Mouse (Mus musculus) gastrocnemius, postnatal 25 days (tissue): ENCODE measurements around the gene Msh3. TPM values are rescaled to one million over a fixed set of nuclear protein-coding genes. Genes with fewer than 3 reads are reported as not detected.
A peak's percentile ranks its signal among the peaks of the same experiment; 100 is the strongest.
"Not testable (repeated sequence)": the region's sequence is repeated elsewhere in the genome, so short reads cannot be mapped to it uniquely, and the experiment has no call there.

Source experiments
- DNase-seq: peaks from one replicate; pipeline ENCODE4 v3.0.0; 2022
- long read RNA-seq, 2 experiments: library from polyadenylated mRNA; stranded (forward); transcript quantifications; one replicate each; pipeline ENCODE4 v2.0.0; 2021
- total RNA-seq, 2 experiments: library from RNA; stranded (reverse); gene quantifications; 1 replicate in 1 of 2; 2 replicates in 1 of 2; pipeline ENCODE4 v1.2.3; 2021

Gene Msh3
- 10 to 100 TPM; 11.2 to 11.5 TPM for total RNA-seq
- long read RNA-seq, experiment 1, partial matches to known transcripts = 0 of 7 reads
- long read RNA-seq, experiment 1, other reads (novel, unspliced or antisense) = 2 of 7 reads
- long read RNA-seq, experiment 2, partial matches to known transcripts = 0 of 8 reads
- long read RNA-seq, experiment 2, other reads (novel, unspliced or antisense) = 3 of 8 reads

GRCm38 (mm10) chr13:92354456-92355271 is at the start of gene Msh3, which contains the start of gene Dhfr:
Gene Msh3, minus strand, starts transcription at chr13:92355003.
Gene Dhfr, plus strand, starts transcription at chr13:92354726.
- peak; percentile 95 for DNase-seq

DNA sequence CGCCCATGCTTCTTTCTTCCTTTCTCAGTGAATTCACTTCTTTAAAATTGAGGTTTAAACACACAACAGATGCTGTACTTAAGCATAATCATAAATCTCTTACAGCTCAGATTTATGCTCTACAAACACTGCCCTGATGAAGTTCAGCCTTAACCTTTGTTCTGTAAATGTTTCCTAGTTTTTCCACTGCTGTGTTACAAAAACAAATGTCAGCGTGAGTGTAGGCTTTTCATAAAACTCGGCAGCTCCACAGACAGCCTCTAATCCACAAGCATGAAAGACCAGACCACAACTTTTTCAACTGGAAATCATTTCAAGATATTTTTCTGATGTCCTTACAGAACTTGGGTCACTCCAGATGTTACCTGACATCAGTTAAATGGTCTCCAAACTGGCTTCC is 48.7 kb upstream of the Msh3 start:
- no peak for DNase-seq

DNA sequence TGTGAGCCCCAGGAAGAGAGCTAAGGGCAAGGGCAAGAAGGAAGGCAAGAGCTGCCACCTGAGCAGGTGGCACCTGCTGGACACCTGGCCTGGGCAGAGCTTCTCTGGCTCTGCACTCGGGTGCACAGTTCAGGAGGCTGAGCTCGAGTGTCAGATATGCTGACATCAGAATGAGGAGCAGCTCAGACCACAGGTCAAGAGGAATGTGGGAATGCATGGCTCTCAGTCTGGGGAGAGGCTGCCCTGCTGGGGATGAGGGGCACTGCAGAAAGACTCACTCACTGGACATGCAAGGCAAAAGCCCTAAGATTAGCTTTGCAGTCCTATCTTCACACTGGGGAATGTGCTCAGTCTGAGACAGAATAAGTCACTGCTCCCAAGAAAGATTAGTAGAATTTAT is 47.3 kb upstream of the Msh3 start:
- no peak for DNase-seq

GRCm38 (mm10) chr13:92398491-92399384 is 43.9 kb upstream of the Msh3 start:
- DNase-seq = no peak

GRCm38 (mm10) chr13:92393047-92393661 is 38.4 kb upstream of the Msh3 start:
- DNase-seq = no peak

DNA sequence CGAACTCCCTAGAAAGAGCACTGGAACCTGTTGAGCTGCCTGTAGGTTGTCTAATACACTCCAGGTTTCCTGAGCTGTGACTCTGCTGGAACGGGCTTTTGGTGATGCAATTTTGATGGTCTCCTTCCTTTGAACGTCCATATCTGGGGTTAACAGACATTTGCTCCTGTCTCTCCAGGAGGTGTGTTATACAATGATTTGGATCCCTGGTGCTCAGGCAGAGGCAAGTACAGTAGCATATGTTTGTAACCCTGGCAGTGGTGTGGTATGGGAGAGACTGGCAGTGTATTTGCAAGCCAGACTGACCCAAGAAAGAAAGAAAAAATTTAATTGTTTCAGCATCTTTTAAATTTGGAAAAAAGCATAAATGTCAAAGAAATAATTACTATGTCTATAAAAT is 32.6 kb upstream of the Msh3 start:
- DNase-seq = no peak

DNA sequence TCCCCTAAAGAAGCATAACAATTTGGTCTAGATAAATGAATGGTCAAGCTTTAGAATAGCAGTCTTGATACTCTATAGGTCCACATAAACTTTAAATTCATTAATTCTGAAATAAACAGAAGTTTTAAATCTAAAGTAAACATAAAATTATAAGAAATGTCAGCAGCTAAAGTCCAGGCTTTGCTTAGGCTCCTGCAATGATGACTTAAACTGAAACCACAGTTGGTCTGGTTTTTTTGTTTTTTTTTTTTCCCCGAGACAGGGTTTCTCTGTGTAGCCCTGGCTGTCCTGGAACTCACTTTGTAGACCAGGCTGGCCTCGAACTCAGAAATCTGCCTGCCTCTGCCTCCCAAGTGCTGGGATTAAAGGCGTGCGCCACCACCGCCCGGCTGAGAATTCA is 16.7 kb upstream of the Msh3 start:
- DNase-seq = not testable (repeated sequence)

DNA sequence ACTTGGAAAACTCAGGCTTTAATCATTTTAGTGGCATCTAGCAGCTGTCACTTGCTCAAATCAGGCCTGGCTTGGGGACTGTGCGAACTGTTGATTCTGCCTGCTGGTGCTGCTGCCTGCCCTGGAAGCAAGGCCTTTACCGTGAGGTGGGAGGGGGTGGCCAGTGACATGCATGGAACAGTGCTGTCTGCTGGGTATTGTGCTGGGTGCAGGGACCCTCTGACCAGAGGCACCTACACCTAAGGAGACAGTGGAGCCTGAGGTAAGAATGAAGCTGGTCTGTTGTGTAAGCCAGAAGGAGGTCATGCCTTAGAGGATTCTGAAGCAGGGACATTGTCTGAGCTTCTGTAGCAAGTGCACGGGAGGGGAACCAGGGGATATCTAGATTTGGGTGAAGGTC is 16.0 kb upstream of the Msh3 start:
- no peak for DNase-seq

DNA sequence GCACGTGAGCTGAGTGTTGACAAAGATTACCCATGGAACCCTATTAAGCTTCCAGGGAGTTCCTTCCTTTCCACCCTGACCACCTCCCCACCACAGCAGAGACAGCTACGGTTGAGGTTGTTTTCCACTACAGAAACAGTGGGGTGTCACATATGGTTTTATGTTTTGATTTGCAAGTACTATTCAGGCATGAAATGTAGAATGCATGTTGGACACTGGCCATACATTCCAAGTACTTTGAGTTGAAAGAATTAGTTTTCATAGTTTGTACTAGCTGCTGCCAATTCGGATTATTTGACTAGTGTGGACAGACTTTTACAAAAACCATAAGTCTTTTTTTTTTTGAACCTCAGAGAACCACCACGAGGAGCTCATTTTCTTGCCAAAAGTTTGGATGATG is 10.5 kb upstream of the Msh3 start:
- no peak for DNase-seq

DNA sequence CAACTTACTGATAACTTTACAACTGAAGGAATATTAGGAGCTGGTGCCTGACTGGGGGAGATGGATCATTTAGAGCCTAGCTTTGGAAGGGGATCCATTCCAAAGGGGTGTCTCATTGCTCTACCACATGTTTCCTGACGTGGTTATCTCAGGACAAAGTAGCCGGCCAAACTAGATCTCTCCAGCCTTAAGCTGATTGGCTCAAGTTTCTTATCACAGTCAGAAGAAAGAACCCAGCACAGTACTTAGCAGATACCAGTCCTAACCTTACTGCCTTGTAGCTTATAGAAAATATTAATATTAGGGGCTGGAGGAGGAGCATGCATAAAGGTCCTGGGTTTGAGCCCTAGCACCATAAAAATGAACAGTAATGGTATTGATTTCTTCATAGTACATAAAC is 6.8 kb upstream of the Msh3 start:
- DNase-seq = no peak

DNA sequence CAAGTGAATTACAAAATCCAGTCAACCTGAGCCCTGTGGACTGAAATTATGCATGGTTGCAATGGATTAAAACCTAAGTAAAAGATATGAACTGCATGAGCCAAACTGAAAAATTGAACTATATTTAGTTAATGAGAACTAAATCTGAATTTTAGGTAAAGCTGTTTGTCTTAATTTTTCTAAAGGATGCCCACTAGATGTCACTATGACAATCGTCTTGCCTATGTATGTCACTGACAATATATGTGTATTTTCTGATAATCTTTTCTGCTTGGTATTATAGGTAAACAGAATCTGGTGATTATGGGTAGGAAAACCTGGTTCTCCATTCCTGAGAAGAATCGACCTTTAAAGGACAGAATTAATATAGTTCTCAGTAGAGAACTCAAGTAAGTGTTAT is 2.8 kb upstream of the Msh3 start:
- no peak for DNase-seq

GRCm38 (mm10) chr13:92356376-92356775 is 1.6 kb upstream of the Msh3 start:
- DNase-seq = no peak

GRCm38 (mm10) chr13:92355272-92355643 is 455 bp upstream of the Msh3 start:
- DNase-seq = no peak

DNA sequence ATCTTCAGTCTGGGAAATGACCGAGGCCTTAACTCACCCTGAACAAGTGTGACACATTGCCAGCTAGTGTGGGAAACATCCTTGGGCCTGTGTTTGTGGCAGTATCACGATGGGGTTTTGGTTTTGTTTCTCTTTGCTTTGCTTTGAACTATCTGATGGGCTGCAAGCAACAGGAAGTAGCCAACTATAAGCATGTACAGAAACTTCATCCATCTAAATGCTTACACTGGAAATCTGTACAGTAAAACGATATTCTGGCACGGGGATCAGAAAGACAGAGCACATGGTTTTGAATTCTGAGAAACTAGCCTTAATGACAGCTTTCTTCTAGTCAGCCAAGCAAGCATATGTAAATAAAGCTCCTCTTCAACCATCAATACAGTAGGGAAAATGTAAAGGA is 847 bp downstream of the Msh3 start:
- DNase-seq = no peak

DNA sequence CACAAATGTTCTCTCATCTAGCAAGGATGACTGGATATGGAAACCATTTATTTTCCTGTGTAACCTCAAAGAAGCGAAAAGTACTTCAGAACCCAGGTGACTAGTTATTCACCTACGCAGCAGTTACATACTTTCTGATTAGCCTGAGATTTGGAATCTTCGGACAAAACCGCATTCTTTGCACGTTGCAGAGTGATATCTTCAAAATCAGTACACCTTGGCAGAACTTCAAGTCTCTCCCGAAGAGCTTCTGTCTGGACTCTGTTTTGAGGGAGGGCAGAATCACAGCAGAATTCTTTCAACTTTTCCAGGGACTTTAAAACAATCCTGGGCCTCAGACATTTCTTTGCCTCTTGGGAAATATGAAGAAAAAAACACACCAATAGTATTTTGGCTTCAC is 3.7 kb downstream of the Msh3 start:
- DNase-seq = no peak

DNA sequence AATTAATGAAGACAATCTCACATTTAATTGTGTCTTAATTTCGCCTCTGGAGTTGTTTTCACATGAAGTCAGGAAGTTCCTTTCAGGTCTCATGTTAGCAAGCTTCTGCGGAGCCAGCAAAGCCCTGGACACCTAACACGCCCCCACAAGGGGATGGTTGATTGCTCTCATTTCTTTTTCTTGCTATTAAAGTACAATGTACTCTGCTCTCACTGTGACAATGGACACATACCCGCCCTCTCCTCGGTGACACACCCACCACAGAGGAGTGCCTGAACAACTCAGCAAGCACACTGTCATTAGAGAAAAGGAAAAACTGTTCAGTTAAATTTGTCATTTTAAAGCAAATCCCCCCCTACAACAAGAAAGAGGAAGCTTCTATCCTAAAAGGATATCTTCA is 8.5 kb downstream of the Msh3 start:
- DNase-seq = no peak

DNA sequence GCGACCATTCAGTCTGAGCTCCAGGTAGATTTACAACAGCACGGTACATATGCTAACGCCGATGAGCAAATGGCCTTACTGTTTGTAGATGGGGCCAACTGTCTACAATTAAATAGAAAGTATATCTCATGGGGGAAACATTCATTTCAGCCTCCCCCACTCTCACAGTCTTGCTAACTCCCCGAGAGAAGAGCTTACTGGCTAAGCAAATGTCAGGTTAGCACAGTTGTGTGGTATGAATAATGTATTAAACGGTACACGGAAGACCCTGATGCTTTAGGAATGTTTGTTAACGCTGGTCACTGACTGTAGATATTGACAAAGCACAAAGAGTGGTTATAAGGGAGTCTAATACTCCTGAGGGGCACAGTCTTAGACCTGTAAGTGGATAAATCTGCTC is 10.8 kb downstream of the Msh3 start:
- no peak for DNase-seq

GRCm38 (mm10) chr13:92339787-92340186 is 15.0 kb downstream of the Msh3 start:
- no peak for DNase-seq

DNA sequence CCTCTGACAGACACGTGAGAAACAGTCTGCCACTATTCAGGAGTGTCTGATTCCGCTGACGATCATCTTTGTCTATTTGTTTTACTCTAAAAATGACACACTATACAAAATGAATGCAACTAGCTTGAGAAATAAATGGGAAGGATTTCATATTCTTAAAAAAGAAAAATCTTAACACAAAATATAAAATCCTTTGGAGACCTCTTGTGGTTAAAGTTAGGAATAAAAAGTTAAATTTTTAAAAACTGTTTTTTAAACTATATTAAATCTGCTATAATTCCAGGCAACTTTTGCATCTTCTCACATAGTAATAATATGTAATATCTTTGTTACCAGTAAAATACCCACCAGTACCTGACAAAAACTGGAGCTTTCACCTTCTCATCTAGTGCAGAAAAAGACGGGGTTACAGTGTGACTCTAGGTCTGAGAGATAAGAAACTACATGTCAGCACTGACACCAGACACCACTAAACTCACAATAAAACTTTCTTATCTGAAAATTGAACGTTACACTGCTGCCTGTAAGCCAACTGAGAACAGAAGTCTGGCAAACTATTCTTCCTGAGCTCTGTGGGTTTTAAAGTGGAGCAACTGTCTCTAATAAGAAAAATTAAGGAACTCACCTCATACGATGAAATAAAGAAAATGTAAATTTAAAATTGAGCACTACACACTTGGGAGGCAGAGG is 16.9 kb downstream of the Msh3 start:
- DNase-seq = no peak

GRCm38 (mm10) chr13:92336857-92337256 is 17.9 kb downstream of the Msh3 start:
- no peak for DNase-seq

DNA sequence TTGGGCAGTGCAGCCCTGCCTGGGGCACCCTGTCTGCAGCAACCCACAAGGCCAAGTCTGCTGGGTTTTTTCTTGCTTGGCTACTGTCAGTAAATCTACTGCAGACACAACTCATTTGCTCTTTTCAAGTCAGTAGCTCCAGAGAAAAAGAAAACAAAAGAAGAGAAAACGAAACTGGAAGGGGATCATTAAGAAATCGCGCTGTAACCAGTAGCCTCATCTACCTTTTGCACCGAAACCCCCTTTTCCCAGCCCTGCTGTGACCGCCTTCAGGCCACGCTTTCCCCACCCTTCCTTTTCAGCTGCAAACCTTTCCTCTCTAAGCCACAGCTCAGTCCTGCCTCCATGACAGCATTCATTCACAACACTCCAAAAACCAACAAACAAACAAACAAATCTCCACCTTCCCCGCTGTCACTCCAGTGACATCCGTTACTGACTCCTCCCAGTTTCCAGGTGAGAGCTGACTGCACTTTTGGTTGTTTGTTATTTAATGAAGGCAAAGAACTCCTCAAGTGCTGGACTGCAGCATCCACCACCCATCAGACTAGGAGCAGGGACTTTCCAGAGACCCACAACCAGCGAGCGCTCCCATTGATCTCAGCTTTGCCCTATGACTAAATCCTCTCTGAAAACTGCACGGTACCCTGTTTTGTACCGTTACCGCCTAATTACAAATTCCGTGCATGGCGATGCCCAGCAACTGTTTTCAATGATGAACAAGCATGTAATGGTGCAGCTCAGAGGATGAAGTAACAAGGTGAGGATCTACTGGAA is 22.5 kb downstream of the Msh3 start:
- DNase-seq = no peak
